Mouse (Mus musculus): ENCODE data around the gene Ogfod2. TPM values are rescaled to one million over a fixed set of nuclear protein-coding genes. Genes with fewer than 3 reads are reported as not detected.
A peak's percentile ranks its signal among the peaks of the same experiment; 100 is the strongest.

The Ogfod2 gene
- total RNA-seq, 2 experiments from 2014 or later = 36.3 to 39.2 TPM

DNA sequence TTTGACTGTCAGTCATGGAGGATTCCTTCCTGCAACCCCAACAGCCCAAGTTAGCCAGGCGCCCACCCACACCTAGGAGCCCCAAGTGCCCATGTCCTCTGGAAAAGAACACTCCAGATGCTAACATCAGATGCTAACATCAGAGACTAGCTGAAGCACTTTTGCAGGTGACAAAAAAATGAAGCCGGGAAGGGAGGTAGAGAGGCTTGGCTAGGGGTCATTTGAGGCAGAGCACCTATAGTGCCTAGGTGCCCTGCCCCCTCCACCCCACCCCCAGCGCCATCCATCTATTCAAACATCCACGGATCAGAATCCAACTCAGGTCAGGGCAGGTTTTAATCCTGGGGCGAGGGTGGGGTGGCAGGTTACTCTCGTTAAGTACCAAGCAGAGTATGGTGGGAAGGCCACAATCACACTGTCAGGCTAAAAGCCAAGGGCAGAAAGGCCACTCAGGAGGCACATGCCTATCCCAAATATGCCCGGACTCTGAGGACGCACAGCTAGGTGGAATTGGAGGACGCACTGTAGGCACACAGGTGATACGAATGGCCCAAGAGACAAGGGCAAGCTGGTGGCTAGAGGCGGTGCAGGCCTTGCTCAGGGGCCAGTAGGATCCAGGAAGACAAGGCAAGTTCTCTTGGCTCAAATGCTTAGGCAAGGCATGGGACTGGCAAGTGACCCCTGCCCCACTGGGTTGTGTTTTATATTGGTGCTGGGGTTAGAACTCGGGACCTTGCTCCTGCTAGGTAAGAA, 18.1 kb upstream of the Ogfod2 start:
- DNase-seq (ENCODE audit: low spot score in 2 of 2) = no peak

DNA sequence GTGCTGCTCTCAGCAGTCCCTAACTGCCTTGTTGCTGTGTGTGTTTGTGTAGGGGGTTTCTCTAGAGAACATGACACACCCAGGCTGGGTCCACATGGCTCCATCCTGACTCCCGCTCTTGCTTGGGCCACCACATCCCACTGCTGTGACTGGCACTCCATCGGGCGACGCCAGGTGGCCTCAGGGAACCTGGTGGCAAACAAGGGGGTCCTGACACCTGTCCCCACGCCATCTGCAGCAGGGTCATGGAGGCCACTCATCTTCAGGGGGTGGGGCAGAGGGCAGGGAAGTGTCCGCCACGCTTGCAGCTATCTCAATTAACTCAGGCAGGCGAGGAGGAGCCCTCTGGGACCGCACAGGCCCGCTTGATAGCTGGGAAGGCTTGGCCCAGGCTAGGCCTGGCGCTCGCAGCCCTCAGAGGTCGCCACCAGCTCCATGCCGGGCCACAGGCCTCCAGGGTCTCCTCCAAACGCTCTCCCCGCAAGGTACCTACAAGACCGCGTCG, 17.0 kb upstream of the Ogfod2 start:
- peak in 1 of 2 experiments; percentile 12 for DNase-seq (ENCODE audit: low spot score in 2 of 2)

DNA sequence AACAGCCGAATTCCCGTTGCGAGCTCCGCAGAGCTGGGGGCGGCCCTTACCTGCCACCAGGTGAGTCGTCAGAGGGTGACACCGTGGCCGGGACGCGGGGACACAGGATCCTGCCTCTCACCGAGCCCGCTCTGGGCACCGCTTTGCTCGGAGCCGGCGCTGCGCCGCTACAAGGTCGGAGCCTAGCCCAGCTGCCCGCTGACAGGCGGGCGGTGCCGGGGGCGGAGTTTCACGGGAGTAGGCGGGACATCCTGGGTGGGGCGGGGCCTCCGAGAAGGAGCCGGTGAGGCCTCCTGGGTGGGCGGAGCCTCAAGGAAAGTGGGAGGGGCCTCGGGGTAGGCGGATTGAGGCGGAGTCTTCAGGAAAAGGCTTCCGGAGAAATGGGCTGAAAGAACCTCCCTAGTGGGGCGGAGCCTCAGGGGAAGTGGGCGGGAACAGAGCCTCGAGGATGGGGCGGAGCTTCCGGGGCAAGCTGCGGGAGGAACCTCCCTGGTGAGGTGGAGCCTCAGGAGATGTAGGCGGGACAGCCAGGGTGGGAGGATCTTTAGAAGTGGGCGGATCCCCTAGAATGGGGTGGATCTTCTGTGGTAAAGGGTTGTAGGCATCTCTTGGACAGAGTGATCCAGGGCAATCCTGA, 16.4 kb upstream of the Ogfod2 start, which contains the start of gene Abcb9:
Gene Abcb9 (minus strand): TSS at position 203 of the 637 bp plus-strand sequence.
- DNase-seq (ENCODE audit: low spot score in 2 of 2) = peak; percentile 97 to 98

DNA sequence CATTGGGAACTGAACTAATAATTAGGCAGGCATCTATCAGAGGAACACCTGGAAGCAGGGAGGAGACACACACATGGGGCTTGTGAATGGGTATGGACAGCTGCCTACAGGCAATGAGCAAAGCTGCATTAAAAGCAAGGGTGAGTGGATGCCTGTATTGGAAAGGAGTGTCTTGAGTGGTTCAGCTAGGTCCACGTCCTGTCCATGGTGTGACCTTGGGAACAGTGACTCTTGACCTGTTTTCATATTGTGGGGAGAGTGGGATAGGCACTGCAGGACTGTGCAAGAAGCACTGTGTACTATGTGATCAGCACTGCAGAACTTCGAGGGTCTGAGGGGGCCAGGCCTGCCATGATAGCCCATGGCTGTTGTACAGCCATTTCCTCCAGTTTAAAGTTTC, 13.2 kb upstream of the Ogfod2 start:
- no peak for DNase-seq (ENCODE audit: low spot score in 2 of 2)

DNA sequence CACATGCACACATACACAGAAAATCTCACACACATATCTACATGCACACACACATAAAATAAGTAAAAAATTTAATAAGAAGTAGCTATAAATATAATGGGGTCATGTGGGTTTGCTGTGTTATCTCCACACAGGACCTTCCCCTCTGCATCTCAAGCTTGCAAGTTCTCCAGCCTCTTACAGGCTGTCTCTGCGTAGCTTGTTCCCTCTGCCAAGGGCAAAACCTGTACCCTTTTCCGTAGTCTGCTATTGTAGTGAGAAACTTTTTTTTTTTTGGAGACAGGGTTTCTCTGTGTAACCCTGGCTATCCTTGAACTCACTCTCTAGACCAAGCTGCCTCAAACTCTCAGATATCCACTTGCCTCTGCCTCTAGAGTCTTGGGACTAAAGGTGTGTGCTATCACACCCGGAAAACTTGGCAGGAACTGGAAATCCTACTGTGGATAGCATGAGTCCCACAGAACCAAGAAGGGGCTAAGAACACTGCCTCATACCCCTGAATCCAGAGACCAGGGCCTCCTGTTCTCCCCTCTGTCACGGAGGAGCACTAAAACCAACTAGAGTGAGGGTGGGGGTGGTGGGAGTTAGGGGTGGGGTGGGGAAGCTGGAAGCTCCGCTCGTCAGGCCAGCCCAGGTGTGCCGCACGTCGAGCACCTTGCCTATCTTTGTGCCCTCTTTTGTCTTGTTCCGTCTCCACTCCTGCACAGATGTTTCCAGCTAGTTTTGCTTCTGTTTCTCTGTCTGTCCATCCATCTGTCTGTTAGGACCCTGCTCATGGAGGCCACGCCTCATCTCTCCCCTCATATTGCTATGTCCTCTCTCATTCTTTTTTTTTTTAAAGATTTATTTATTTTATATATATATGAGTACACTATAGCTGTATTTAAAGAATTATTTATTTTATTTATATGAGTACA, 11.7 kb upstream of the Ogfod2 start:
- no peak for DNase-seq (ENCODE audit: low spot score in 2 of 2)

DNA sequence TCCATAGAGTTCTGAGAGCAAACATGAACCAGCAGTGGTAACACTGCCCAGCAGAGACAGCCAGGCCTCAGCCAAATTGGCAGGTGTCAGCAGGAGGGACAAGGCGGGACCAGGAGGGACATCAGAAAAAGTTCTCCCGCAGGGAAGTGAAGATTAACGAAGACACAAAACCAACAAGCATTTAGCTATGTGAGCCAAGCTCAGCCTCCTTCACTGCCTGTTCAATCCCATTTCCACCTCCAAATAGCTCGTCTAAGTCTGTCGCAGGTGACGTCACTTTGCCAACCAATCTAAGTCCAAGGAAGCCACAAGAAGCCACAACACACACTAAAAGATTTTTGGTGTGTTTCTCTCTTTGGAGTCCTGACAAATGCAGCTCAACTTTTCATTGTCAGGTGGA, 9.8 kb upstream of the Ogfod2 start:
- no peak for DNase-seq (ENCODE audit: low spot score in 2 of 2)

DNA sequence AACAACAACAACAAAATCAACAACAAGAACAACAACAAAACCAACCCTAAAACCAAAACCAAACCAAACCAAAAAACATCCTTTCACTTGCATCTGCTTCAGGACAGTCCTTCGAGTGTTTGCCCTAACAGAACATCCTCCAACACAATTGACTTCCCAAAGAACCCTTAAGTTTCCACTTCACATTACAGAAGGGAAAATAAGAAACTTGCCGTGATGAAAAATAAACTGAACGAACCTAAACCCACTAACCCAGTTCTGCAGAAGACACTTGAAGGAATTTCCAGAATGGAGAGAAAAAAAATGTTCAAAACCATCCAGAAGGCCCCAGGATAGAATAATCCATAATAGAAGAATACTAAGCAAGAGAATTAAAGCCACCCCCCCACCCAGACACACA, 9.1 kb upstream of the Ogfod2 start:
- no peak for DNase-seq (ENCODE audit: low spot score in 2 of 2)

DNA sequence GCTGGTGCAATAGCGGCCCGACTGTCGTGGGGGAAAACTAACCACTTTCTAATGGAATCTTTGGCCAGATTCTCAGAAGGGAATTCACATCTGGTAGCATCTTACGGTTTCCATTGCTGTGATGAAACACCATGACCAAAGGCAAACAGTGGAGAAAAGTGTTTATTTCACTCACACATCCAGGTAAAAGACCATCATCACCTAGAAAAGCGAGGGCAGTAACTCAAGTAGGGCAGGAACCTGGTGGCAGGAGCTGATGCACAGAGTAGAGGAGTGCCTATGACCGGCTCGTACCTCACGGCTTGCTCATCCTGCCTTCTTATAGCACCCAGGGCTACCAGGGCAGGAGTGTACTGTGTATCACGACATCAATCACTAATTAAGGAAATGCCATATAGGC, 8.5 kb upstream of the Ogfod2 start:
- DNase-seq (ENCODE audit: low spot score in 2 of 2) = no peak

DNA sequence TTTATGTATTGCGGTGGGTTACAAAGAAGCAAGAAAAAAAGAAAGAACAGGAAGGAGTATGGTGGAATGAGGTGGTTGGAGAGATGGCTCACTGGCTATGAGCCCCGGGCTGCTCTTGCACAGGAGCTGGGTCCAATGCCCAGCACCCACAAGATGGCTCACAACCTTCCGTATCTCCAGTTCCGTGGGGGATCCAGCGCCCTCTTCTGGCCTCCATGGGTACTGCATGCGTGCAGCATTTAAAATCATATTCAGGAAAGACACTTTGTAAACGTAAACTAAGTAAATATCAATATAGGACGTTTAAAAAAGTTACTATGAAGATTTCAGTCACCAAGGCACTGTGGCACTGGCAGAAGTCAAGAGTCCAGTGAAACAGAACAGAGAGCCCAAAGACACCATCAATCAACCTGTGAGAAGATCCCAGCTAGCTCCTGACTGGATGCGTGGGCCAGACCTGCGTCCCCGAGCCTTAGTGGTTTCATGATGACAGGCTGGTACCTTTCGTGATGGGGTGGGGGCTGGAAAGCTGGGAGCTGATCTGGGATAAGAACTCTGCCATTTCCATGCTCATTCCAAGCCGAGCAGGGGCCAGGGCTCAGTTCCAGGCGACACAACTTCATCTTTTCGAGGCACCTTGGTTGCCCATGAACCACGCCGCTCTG, 888 bp upstream of the Ogfod2 start:
- DNase-seq (ENCODE audit: low spot score in 2 of 2) = no peak

DNA sequence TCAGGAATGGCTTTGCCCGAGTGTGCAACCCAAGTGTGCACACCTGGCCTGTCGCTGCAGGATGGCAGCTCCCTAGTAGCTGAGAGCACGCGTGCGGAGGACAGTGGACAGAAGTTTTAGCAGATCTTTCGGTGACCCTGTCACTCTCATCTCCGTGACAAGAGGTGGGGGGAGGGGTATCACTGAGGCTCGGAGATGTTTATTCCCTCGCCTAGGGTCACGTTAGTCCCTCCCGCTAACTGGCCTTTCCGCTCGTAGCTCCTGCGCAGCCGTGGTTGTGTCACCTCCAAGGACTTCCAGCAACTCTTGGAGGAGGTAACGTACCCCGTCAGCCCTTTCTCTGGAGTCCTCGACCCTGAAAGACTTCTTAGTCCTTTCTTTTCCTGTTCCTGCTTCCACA, 434 bp downstream of the Ogfod2 start:
- no peak for DNase-seq (ENCODE audit: low spot score in 2 of 2)

DNA sequence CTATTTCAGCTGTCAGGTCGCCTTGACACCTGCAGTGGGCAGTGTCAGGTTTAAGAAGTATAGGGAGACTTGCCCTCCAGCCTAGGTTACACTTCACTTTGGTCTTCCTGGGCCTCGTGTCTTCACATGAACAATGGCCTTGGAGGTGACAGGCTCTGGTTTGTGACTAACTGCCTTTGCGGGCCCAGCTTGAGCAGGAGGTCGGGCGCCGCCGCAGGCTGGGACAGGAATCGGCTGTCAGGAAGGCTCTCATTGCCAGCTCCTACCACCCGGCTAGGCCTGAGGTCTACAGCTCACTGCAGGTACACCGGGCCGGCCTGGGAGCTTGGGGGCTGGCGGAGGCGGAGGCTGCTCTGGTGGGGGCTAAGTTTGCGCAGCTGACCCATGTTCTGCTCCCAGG, 933 bp downstream of the Ogfod2 start:
- peak; percentile 59 to 70 for DNase-seq (ENCODE audit: low spot score in 2 of 2)

DNA sequence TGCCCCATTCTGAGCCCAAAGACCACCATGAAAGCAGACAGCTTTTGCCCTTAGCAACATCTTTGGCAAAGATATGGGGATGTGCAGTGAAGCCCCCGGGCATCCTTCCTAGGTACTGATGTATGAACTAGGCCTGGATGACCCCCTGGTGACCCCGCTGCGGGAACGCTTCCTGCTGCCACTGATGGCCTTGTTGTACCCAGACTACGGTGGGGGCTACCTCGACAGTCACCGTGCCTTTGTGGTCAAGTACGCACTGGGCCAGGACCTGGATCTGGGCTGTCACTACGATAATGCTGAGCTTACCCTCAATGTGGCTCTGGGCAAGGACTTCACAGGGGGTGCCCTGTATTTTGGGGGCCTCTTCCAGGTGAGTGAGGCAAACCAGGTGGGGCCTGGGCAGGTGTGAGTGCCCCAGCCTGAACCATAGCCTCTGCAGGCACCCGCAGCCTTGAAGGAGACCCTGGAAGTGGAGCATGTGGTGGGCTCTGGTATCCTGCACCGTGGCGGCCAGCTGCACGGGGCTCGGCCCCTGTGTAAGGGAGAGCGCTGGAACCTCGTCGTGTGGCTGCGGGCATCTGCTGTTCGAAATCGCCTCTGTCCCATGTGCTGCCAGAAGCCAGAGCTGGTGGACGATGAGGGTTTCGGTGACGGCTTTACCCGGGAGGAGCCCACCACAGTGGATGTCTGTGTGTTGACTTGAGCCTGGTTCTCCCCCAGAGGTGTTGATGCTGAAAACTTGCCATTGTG, 2.4 kb downstream of the Ogfod2 start:
- no peak for DNase-seq (ENCODE audit: low spot score in 2 of 2)

DNA sequence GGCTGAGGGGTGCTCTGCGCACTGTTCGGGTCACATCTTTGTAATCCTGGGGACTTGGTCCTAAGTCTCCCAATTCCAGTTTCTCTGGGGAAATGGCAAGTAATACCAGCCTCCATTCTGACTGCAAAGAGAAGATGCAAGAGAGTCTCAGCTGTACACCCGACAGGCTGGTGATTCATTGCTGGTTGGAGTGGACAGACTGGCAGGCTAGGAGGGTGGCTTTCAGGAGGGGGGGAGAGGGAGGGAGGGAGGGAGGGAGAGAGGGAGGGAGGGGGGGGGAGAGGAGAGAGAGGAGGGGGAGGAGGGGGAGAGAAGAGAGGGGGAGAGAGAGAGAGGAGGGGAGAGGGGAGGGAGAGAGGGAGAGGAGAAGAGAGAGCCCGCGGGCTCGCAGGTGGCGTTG, 3.4 kb downstream of the Ogfod2 start:
- no peak for DNase-seq (ENCODE audit: low spot score in 2 of 2)

DNA sequence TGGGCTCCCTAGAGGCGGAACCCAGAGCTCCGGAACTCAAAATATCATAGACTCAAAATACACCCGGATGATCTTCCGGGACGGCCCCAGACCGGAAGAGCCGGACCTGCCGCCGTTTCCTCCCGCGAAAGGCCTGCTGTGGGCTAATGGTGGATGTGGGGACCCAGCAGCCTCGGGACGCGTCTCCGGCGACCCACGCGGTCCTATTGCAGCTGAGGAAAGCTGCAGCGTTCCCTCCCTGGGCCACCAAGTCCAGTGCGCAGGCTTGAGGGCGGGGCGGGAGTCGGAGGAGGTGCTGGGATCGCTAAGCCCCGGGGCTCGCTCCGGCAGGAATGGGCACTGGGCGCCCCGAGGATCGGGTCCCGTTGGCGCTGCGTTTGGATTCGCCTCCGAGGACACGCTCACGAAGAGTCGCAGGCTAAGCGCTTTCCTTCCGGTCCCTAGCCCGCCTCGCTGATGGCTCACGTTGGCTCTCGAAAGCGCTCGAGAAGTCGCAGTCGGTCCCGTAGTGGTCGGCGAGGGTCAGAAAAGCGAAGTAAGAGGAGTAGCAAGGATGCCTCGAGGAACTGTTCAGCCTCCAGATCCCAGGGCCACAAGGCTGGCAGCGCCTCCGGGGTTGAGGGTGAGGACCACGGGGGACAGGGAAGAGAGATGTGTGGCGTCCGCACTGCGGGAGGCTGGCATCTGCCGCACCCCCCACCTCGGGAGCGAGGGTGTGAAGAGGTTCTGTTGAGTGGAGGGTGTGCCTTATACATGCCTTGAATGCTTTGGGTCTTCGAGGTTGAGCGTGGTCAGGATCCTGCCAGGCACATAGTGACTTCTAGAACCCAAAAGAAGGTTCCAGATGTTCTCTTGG, 4.1 kb downstream of the Ogfod2 start, which contains the start of gene Arl6ip4:
Gene Arl6ip4 (plus strand): TSS at position 100 of the 856 bp plus-strand sequence.
- peak; percentile 74 to 79 for DNase-seq (ENCODE audit: low spot score in 2 of 2)

DNA sequence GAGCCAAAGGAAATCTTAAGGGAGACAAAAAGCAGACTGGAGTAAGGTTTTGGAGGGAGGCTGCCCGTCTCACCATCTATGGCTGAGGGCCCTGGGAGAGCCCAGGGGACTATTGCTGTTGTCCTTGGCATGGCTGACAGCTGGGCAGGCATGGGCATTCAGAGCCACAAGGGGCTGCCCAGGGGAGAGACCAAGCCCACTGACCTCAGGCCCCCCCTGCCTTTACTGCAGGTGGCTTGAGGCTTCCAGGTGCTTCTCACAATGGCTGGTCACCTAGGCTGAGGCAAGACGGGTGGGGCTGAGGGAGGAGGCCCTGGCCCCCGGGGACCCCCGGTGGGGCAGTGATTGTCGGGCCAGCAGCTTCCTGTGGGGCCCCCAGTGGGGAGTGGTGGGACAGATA, 7.1 kb downstream of the Ogfod2 start:
- no peak for DNase-seq (ENCODE audit: low spot score in 2 of 2)

DNA sequence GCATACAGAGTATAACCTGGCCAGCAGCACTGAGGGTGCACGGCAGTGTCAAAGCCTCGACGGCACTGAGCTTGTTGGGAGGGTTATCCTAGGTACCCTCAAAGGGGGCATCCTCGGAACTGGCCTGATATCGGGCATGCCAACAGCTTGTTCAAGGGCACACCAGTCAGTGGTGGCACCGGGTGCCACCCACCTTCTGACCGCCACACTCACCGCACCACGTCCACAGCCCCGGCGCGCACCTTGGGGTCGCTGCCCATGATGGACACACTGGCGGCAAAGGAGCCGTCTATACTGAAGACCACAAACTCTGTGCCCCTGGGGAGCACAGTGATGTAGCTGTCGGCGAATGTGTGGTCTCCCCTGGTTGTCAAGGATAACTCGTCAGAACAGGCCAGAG, 10.3 kb downstream of the Ogfod2 start:
- no peak for DNase-seq (ENCODE audit: low spot score in 2 of 2)

DNA sequence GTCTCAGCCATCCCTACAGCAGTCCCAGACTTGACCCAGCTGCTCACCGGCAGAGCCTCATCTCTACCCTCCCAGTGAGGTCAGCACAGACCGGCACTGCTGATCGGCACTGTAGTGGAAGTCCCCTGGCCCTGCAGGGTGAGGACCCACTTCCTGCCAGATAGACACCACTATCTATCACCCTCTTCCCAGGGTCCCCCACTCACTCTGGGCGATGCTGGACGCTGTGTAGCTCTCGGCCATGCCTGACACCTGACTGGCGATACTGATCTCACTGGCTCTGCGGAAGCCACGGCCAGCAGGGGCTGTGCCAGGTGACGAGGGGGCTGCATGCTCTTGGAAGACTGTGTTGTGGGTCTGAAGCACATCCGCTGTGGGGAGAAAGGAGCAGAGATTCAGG, 13.0 kb downstream of the Ogfod2 start:
- no peak for DNase-seq (ENCODE audit: low spot score in 2 of 2)

DNA sequence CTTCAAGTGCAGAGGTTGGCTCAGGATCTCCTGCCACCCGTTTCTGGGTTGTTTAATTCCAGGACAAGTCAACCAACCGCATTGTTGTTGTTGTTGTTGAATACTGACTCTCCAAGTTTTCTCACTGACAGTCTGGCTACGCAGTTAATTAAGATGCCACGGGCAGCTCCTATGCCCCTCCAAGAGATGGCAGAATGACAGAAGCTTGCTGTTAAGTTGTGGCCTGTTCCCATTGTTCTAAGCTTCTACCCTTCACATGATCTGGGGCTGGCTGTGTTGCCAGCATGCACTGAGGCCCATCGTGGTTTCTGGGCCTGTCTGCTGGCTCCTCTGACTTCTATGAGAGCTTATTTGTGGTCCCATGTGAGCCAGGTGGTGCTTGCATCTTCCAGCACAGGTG, 22.2 kb downstream of the Ogfod2 start:
- DNase-seq (ENCODE audit: low spot score in 2 of 2) = no peak

DNA sequence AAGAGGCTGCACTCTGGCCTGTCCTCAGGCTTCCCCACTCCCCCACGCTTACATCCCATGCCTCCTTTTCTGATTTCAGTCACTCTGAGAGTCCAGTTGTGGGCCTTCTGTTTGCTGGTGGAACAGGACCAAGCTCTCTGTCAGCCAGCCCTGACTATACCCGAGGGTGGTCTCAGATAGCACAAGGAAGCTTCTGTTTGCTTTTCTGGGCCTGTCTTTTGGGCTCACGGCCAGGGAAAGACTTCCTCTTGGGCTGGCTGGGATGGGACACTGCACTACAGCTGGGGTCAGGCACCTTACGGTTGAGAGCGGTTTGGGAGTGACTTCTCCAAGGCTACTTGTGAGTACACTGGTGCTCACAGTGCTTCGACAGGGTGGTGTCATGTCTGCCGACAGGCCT, 26.0 kb downstream of the Ogfod2 start:
- no peak for DNase-seq (ENCODE audit: low spot score in 2 of 2)

All from left cerebral cortex, adult 18-20 months (tissue).